Mouse (Mus musculus) liver, embryonic 16.5 days (tissue): ENCODE measurements around the gene Camk1g. TPM values are rescaled to one million over a fixed set of nuclear protein-coding genes. Genes with fewer than 3 reads are reported as not detected.

Experiments
- ATAC-seq: fragments of 200-750 bp; cut with Nextera tagmentation; 2 replicates; pipeline ENCODE4 v1.8.0; 2017; ENCODE audit warnings: low read depth, mild to moderate bottlenecking, moderate number of reproducible peaks, moderate library complexity
- H3K27ac ChIP-seq: fragments of 300-500 bp; sonication (generic); 2 replicates; pipeline ENCODE4 v1.5.1; 2014; ENCODE audit warnings: mild to moderate bottlenecking, low read length
- H3K27me3 ChIP-seq: fragments of 300-500 bp; sonication (generic); 2 replicates; pipeline ENCODE4 v1.6.1; 2014; ENCODE audit warnings: low read depth, low read length, mixed read lengths; ENCODE audit not compliant: control insufficient read depth, insufficient read depth
- H3K36me3 ChIP-seq: fragments of 300-500 bp; sonication (generic); 2 replicates; pipeline ENCODE4 v1.6.1; 2014; ENCODE audit warnings: mild to moderate bottlenecking; ENCODE audit not compliant: control insufficient read depth, insufficient read depth
- H3K4me1 ChIP-seq: fragments of 300-500 bp; sonication (generic); 2 replicates; pipeline ENCODE4 v1.6.1; 2014; ENCODE audit warnings: low read depth, low read length, mixed read lengths; ENCODE audit not compliant: control insufficient read depth
- H3K4me2 ChIP-seq: fragments of 300-500 bp; sonication (generic); 2 replicates; pipeline ENCODE4 v1.6.1; 2014; ENCODE audit warnings: low read depth, low read length, mixed read lengths
- H3K4me3 ChIP-seq: fragments of 300-500 bp; sonication (generic); 2 replicates; pipeline ENCODE4 v1.5.1; 2014; ENCODE audit warnings: low read depth, mild to moderate bottlenecking, low read length
- H3K9ac ChIP-seq: fragments of 300-500 bp; sonication (generic); 2 replicates; pipeline ENCODE4 v1.6.1; 2014; ENCODE audit warnings: low read depth, low read length
- H3K9me3 ChIP-seq: fragments of 300-500 bp; sonication (generic); replicated peaks from 2 replicates; pipeline ENCODE4 v1.6.1; 2016; ENCODE audit warnings: low read length; ENCODE audit not compliant: control insufficient read depth
- WGBS: fragments of 180-500 bp; shearing (Covaris S2); extraction: QIAGEN DNeasy Blood & Tissue Kit; methylation state at CpG from one replicate; pipeline ENCODE4 v1.1.7; 2014; ENCODE audit not compliant: insufficient replicate concordance; 5-methylcytosine and 5-hydroxymethylcytosine counted together
- polyA plus RNA-seq: library from polyadenylated mRNA; unstranded; fragments of >200 nt; fragmentation: Nextera tagmentation; extraction: Ambion mirVana; gene quantifications from 2 replicates; pipeline ENCODE4 v1.2.1, GENCODE M21; 2015

Gene Camk1g
- polyA plus RNA-seq, 1 experiment from 2014 or later: 0.33 TPM

DNA sequence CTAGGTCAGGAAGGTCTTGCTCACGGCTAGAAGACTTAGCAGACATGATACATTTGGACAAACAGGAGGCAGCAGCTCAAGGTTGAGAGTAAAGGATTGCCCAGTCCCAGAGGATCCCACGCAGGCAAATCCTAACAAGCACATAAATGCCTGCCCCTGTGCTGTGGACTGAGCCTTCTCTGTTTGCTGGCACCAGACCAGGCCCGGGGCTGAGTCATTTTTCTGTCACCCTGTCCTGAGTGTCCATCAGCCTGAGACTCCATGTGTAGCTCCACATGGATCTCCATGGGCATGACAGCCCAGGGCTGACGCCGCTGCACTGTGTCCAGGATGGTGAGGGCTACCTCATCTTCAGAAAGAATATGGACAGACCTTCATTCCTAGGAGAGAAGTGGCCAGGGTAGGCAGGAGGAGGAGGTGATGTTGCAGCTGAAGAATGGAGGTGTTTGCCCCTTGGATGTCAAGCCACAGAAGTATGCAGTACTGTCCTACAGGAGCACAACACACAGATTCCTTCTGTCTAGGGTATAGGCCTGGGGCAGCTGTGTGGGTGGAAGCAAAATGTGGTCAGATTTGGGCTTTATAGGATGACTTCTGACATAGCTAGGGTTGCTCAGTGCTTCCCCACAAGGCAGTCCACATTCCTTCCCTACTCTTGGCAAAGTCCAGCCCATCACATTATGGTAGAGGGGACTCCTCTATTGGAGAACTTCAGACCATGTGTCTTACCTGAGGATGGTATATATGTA, 27.7 kb downstream of the Camk1g start:
- ATAC-seq: no peak
- Histone ChIP-seq H3K27me3 (no peaks in the 10 kb centered on the region), H3K4me3 (no peak overlapping the region), H3K36me3 (no peaks in the 10 kb centered on the region), H3K9me3 (no peaks in the 10 kb centered on the region), H3K27ac (no peak overlapping the region), H3K9ac (no peak overlapping the region), H3K4me1 (no peaks in the 10 kb centered on the region), H3K4me2 (no peak overlapping the region)
- WGBS: 58% methylated on average over 5 of the region's 5 CpGs

DNA sequence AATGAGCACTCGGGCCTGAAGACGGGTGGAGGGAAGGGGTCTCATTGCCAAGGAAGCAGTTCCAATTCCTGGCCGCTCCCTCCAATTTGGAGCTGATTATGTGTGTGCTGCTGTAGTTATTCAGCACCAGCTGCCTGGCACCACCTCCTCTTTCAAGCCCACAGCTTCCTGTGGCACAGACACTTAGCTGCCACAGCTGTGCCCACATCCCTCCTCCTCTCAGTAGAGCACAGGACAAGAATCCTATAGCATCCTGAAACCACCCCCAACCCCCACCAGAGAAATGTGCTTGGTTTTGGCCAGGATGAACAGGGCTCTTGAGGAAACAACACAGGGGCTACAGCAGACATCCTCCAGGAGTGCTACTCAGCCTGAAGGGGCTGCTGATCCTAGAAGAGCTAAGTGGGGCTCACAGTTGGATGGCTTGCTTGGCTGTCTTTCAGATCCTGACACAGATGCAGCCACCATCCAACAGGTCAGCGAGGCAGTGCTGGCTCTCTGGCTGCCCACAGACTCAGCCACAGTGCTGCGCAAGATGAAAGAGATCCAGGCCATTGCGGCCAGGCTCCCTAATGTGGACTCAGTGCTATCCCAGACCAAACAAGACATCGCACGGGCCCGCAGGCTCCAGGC, 31.6 kb downstream of the Camk1g start:
- Histone ChIP-seq H3K36me3 (no peaks in the 10 kb centered on the region), H3K4me1 (no peaks in the 10 kb centered on the region), H3K27me3 (no peaks in the 10 kb centered on the region), H3K27ac (no peak overlapping the region), H3K4me3 (no peak overlapping the region), H3K9ac (no peak overlapping the region), H3K4me2 (no peak overlapping the region), H3K9me3 (no peaks in the 10 kb centered on the region)
- no peak for ATAC-seq
- 63% methylated on average over 9 of the region's 9 CpGs for WGBS

DNA sequence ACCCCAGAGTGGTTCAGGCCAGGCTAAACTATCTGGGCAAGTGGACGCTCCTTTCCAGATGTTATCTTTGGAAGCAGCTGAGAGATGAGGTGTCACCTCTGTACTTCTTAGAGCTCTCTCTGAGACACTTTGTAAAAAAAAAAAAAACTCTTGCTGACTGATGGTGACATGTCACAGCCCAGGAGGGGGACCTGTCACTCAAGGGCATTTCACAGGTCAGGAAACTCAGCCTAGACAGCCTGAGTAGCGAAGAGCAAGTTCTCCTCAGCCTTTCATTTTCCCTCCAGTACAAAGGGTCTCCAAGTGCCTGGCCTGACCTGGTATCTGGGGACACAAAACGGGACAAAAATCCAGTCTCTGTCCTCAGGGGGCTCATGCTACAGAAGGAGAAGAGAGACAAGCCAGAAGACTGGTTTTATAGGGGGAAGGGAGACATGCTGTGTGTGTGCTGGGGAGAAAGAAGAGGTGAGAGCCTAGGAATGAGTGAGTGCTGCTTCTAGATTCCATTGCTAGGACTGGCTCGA, 32.2 kb downstream of the Camk1g start:
- WGBS: 38% methylated on average over 4 of the region's 4 CpGs
- H3K36me3 ChIP-seq: no peaks in the 10 kb centered on the region

DNA sequence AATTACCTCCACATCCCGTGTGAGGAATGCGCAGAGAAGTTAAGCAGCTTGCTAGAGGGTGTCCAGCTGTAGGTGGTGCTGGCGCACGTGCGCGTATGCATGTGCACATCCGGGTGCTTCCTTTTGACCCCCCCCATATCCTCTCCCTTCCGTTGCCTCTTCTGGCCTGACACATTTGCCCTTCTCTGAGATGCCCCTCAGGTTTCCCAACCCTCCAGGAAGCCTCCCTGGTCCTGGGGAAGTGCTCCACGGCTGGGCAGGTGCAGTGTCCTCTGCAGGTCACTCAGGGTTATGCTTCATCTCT, 33.1 kb downstream of the Camk1g start:
- H3K4me2 ChIP-seq: no peak overlapping the region
- no peaks in the 10 kb centered on the region for H3K9me3 ChIP-seq
- WGBS: 61% methylated on average over 9 of the region's 9 CpGs
- H3K9ac ChIP-seq: no peak overlapping the region
- H3K4me1 ChIP-seq: no peaks in the 10 kb centered on the region
- ATAC-seq: no peak
- H3K27ac ChIP-seq: no peak overlapping the region
- H3K27me3 ChIP-seq: no peaks in the 10 kb centered on the region
- no peaks in the 10 kb centered on the region for H3K36me3 ChIP-seq
- H3K4me3 ChIP-seq: no peak overlapping the region

More for the DNA sequence above, 32.2 kb downstream of the Camk1g start:
- Histone ChIP-seq H3K27ac (no peak overlapping the region), H3K27me3 (no peaks in the 10 kb centered on the region), H3K4me1 (no peaks in the 10 kb centered on the region), H3K4me3 (no peak overlapping the region), H3K9ac (no peak overlapping the region), H3K9me3 (no peaks in the 10 kb centered on the region), H3K4me2 (no peak overlapping the region)
- ATAC-seq: no peak

DNA sequence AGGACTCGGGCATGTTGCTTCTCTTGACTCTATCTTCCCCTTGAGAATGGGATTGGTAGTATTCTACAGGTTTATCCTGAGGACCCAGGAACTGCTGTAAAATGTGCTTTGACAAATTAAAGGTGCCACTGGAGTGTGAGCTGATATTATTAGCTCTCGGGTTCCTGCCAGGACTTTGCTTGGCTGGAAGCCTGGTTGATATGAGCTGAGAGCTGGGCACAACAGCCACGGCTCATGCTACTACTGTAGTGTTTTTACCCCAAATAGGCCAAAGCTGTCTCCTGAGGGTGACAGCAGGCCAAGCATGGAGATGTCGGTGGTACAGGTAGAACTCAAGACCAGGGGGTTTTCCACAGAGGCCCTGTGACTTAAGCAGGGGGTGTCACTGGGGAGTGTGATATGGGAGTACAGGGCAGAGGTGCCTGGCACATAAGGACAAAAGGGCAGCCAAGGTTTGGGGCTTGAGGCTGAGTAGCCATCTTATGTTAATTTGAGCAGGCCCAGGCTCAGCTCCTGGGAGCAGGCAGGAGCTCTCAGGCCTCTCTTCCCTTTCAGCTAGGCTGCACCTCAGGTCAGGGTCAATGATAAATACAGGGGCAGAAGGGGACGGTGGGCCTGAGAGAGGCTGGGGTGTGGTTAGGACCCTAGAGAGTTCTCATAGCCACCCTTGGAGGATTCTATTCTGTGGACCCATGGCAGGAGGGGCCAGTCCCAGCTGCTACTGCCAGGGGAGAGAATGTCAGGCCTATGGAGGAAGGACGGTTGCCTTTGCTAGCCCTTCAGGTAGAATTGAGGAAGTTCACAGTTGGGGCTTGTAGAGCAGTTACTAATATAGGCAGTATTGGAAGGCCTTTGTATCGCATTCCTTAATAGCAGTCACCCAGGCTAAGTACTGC, 33.7 kb downstream of the Camk1g start:
- Histone ChIP-seq H3K4me1 (no peaks in the 10 kb centered on the region), H3K27ac (no peak overlapping the region), H3K27me3 (no peaks in the 10 kb centered on the region), H3K4me2 (no peak overlapping the region), H3K9me3 (no peaks in the 10 kb centered on the region), H3K4me3 (no peak overlapping the region), H3K9ac (no peak overlapping the region), H3K36me3 (no peaks in the 10 kb centered on the region)
- WGBS: 48% methylated on average over 7 of the region's 7 CpGs
- ATAC-seq: no peak; the same call in 1 of the 2 replicates

DNA sequence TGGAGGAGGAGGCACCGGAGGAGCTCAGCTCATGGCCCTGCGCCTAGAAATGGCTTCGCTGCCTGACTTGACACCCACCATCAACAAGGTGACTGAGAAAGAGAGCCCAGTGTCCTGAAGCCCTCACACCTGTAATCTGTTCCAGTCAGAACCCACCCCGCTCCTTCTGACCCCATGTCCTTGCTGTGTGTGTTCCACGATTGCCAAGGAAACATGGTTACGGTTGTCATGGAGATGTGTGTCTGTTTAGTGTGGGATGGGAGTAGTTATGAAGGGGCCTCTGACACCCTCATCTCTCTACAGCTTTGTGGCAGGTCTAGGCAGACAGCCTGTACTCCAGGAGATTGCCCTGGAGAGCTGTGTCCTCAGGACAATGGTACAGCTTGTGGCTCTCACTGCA, 35.6 kb downstream of the Camk1g start:
- Histone ChIP-seq H3K4me1 (no peaks in the 10 kb centered on the region), H3K27ac (no peak overlapping the region), H3K27me3 (no peaks in the 10 kb centered on the region), H3K9me3 (no peaks in the 10 kb centered on the region), H3K9ac (no peak overlapping the region), H3K4me2 (no peak overlapping the region), H3K4me3 (no peak overlapping the region), H3K36me3 (no peaks in the 10 kb centered on the region)
- no peak for ATAC-seq
- WGBS: 71% methylated on average over 6 of the region's 6 CpGs

GRCm38 (mm10) chr1:193333776-193334175, 36.3 kb downstream of the Camk1g start:
- WGBS: 72% methylated on average over 3 of the region's 3 CpGs
- Histone ChIP-seq H3K27me3 (no peaks in the 10 kb centered on the region), H3K36me3 (no peaks in the 10 kb centered on the region), H3K4me2 (no peak overlapping the region), H3K9me3 (no peaks in the 10 kb centered on the region), H3K9ac (no peak overlapping the region), H3K4me1 (no peaks in the 10 kb centered on the region), H3K27ac (no peak overlapping the region), H3K4me3 (no peak overlapping the region)
- no peak for ATAC-seq

DNA sequence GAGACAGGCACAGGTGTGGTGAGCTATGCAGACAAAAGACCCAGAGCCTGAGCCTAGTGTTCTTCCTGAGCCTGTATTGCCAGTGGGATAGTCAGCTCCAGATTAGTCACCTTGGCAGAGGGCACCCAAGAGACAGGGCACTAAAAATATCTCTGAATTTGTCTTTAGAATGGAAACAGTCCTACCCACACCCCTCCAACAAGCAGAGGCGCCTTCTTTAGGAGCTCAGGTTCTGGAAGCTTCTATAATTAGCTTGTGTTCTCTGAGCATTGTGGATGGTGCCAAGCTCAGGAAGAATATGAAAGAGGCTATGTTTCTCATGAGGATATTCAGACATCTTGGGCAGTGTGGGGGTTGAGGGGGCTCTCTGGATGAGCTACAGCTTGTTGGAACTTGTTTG, 37.4 kb downstream of the Camk1g start:
- ATAC-seq: no peak
- no peak overlapping the region for H3K4me2 ChIP-seq
- WGBS: 44% methylated on average over 1 of the region's 1 CpGs
- H3K27me3 ChIP-seq: no peaks in the 10 kb centered on the region
- no peak overlapping the region for H3K4me3 ChIP-seq
- no peak overlapping the region for H3K27ac ChIP-seq
- no peak overlapping the region for H3K9ac ChIP-seq
- no peaks in the 10 kb centered on the region for H3K9me3 ChIP-seq
- H3K4me1 ChIP-seq: no peaks in the 10 kb centered on the region
- no peaks in the 10 kb centered on the region for H3K36me3 ChIP-seq
